Mouse (Mus musculus) liver, adult 2 months (tissue): ENCODE results near the gene Cnot4.

Experiments used
- CTCF ChIP-seq: fragments of 200-500 bp; IDR thresholded peaks from 2 replicates; pipeline ENCODE4 v1.5.1; 2011; ENCODE audit warnings: low read depth, low read length, control low read depth
- POLR2A ChIP-seq: fragments of 200-500 bp; IDR thresholded peaks from 2 replicates; pipeline ENCODE4 v1.6.1; 2011; ENCODE audit warnings: low read length, control low read depth; ENCODE audit not compliant: insufficient read depth; ENCODE audit errors: extremely low read depth

GRCm38 (mm10) chr6:34979291-34979690, 154.2 kb downstream of the Cnot4 start:
- TF ChIP-seq CTCF (no peak), POLR2A (no peak)
